Mouse (Mus musculus) testis, adult 2 months (tissue): ENCODE data around the gene Mepce. TPM values are rescaled to one million over a fixed set of nuclear protein-coding genes. Genes with fewer than 3 reads are reported as not detected.

Experiments
- H3K27ac ChIP-seq: fragments of 200-500 bp; 2 replicates; pipeline ENCODE4 v1.5.1; 2012; ENCODE audit warnings: low read depth, low read length; ENCODE audit not compliant: control insufficient read depth, insufficient read depth
- H3K27me3 ChIP-seq: fragments of 200-500 bp; 2 replicates; pipeline ENCODE4 v1.6.1; 2012; ENCODE audit warnings: mild to moderate bottlenecking, low read length, moderate library complexity; ENCODE audit not compliant: control insufficient read depth, insufficient read depth
- H3K36me3 ChIP-seq: fragments of 200-500 bp; 2 replicates; pipeline ENCODE4 v1.6.1; 2012; ENCODE audit warnings: mild to moderate bottlenecking, low read length; ENCODE audit not compliant: control insufficient read depth, insufficient read depth
- H3K4me1 ChIP-seq: fragments of 200-500 bp; 2 replicates; pipeline ENCODE4 v1.6.1; 2012; ENCODE audit warnings: low read length; ENCODE audit not compliant: control insufficient read depth, insufficient read depth
- H3K4me3 ChIP-seq: fragments of 200-500 bp; 2 replicates; pipeline ENCODE4 v1.5.1; 2012; ENCODE audit warnings: low read depth, mild to moderate bottlenecking, low read length, moderate library complexity, mixed read lengths; ENCODE audit not compliant: control insufficient read depth
- CTCF ChIP-seq: fragments of 200-500 bp; IDR thresholded peaks from 2 replicates; pipeline ENCODE4 v1.5.1; 2012; ENCODE audit warnings: low read depth, mild to moderate bottlenecking, inconsistent platforms, low read length, moderate library complexity; ENCODE audit not compliant: control insufficient read depth, insufficient read depth, insufficient replicate concordance
- POLR2A ChIP-seq: fragments of 200-500 bp; IDR thresholded peaks from 2 replicates; pipeline ENCODE4 v1.6.1; 2012; ENCODE audit warnings: low read depth, mild to moderate bottlenecking, inconsistent platforms, low read length, moderate library complexity; ENCODE audit not compliant: control insufficient read depth
- polyA plus RNA-seq: library from polyadenylated mRNA; depleted of rRNA; stranded (reverse); fragments of >200 nt; gene quantifications from 2 replicates; pipeline ENCODE4 v1.2.3, GENCODE M21; 2012

Mepce gene
- polyA plus RNA-seq, 1 experiment: 114 TPM

GRCm38 (mm10) chr5:137749196-137749836 is 38.1 kb downstream of the Mepce start:
- TF ChIP-seq POLR2A (no peak), CTCF (no peak)
- Histone ChIP-seq H3K36me3 (no peaks in the 10 kb centered on the region), H3K27me3 (no peaks in the 10 kb centered on the region), H3K4me3 (no peak overlapping the region), H3K27ac (no peak overlapping the region), H3K4me1 (peaks cover 7% of the 10 kb centered on the region)

GRCm38 (mm10) chr5:137748130-137748770 is 39.2 kb downstream of the Mepce start:
- Histone ChIP-seq H3K4me3 (no peak overlapping the region; the same call in 1 of the 2 replicates), H3K4me1 (peaks cover 7% of the 10 kb centered on the region), H3K27me3 (no peaks in the 10 kb centered on the region), H3K27ac (0 out of 2 replicates have a peak overlapping the region, but pooled peaks have one; percentile 9), H3K36me3 (no peaks in the 10 kb centered on the region)
- TF ChIP-seq POLR2A: no peak
- no peak for TF ChIP-seq CTCF

- no peaks in the 10 kb centered on the region for H3K27me3 ChIP-seq
- TF ChIP-seq POLR2A: no peak
- TF ChIP-seq CTCF: no peak
- H3K4me3 ChIP-seq: peak overlapping the region; percentile 80
- no peak overlapping the region for H3K27ac ChIP-seq
- peaks cover 7% of the 10 kb centered on the region for H3K4me1 ChIP-seq
- no peaks in the 10 kb centered on the region for H3K36me3 ChIP-seq
These were observed 40.0 kb downstream of the Mepce start for GRCm38 (mm10) chr5:137747326-137747961.

- H3K27ac ChIP-seq: no peak overlapping the region
- peak overlapping the region; percentile 80 for H3K4me3 ChIP-seq
- H3K27me3 ChIP-seq: no peaks in the 10 kb centered on the region
- peaks cover 7% of the 10 kb centered on the region for H3K4me1 ChIP-seq
- no peaks in the 10 kb centered on the region for H3K36me3 ChIP-seq
- no peak for TF ChIP-seq POLR2A
- TF ChIP-seq CTCF: no peak
These were observed 40.6 kb downstream of the Mepce start for GRCm38 (mm10) chr5:137746851-137747325.

- Histone ChIP-seq H3K4me3 (peak overlapping the region; percentile 80), H3K36me3 (no peaks in the 10 kb centered on the region), H3K4me1 (peaks cover 7% of the 10 kb centered on the region), H3K27me3 (no peaks in the 10 kb centered on the region), H3K27ac (peak overlapping the region; percentile 85)
- no peak for TF ChIP-seq CTCF
These were observed 41.1 kb downstream of the Mepce start for GRCm38 (mm10) chr5:137746282-137746850.

GRCm38 (mm10) chr5:137745214-137746171 is 42.0 kb downstream of the Mepce start, which contains the start of gene Tsc22d4:
Gene Tsc22d4 (plus strand): TSS chr5:137745730.
- Histone ChIP-seq H3K27ac (peak within 1 kb of the TSS; percentile 85), H3K27me3 (no peaks in the 10 kb centered on the region), H3K36me3 (no peaks in the 10 kb centered on the region), H3K4me3 (peak within 1 kb of the TSS; percentile 80), H3K4me1 (peaks cover 7% of the 10 kb centered on the region)
- TF ChIP-seq CTCF (no peak), POLR2A (peak; percentile 68; the same call in 1 of the 2 replicates)
